Mouse (Mus musculus) ES-Bruce4 (cell line): ENCODE measurements at regions not wholly inside any gene's neighbourhood (a gene's known extent, or its start where the extent isn't known, plus 50 kb on each side); places are given as distances from the start of the nearest gene placed in this dataset.

Experiments
- CTCF ChIP-seq: IDR thresholded peaks from one replicate; pipeline ENCODE4 v1.8.1; 2011; ENCODE audit warnings: low read depth, low read length
- POLR2A ChIP-seq: IDR thresholded peaks from one replicate; pipeline ENCODE4 v1.8.1; 2011; ENCODE audit warnings: low read length; ENCODE audit not compliant: insufficient read depth

- TF ChIP-seq POLR2A (no peak), CTCF (no peak)
Measured at GRCm38 (mm10) chr5:44370006-44370405, 143.6 kb upstream of the Tapt1 start.
